Mouse (Mus musculus): ENCODE results near the gene Slit3.

- no peak for TF ChIP-seq CTCF (IDR thresholded peaks at IDR 0.05; ENCODE audit: borderline replicate concordance, control insufficient read depth, extremely low read depth, insufficient read depth, low read length, poor library complexity)
- TF ChIP-seq POLR2A (IDR thresholded peaks at IDR 0.05; ENCODE audit: control insufficient read depth, extremely low read depth, insufficient read depth, low read length, poor library complexity) = no peak
Observed at GRCm38 (mm10) chr11:35704381-35704780, 583.4 kb downstream of the Slit3 start.

Data from thymus, adult 2 months (tissue).